Comparison of ENCODE assay signal across 29 mouse cellular contexts in the genomic region with DNA sequence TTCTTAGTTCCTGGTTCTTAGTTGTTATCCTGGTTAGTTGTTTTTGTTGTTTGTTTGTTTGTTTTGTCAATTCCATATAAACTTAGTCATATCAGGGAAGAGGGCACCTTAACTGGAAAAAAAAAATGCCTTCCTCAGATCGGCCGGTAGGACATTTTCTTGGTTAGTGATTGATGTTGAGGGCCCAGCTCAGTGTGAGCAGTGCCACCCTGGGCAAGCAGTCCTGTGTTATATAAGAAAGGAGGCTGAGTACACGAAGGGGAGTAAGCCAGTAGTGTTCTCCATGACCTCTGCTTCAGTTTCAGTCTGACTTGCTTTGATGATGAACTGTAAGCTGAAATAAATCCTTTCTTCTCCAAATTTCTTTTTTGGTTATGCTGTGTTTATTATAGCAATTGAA. TPM values are rescaled to one million over a fixed set of nuclear protein-coding genes. Genes with fewer than 3 reads are reported as not detected.
A peak's percentile ranks its signal among the peaks of the same experiment; 100 is the strongest.
DNase-seq lines count a peak whose midpoint lies in the region; TF ChIP-seq lines count a peak whose summit lies in the region.
"Had no signal": no experiment of that assay in that cellular context is flagged by ENCODE, and none has a peak within 500 bp of the region (broad histone marks: within the 10 kb centered on the region; RNA-seq: fewer than 3 reads in every experiment).

No protein-coding gene starts in this region.

- no peak for TF ChIP-seq CTCF in left cerebral cortex, adult 2 months (IDR thresholded peaks at IDR 0.05)

- peak overlapping the region; percentile 16; the same call in 1 of the 2 replicates for H3K27ac ChIP-seq in left cerebral cortex, adult 2 months
- H3K27ac ChIP-seq: embryonic facial prominence, embryonic 12.5 days; embryonic facial prominence, embryonic 15.5 days; heart, adult 2 months; heart, embryonic 10.5 days; heart, embryonic 13.5 days; hindbrain, embryonic 14.5 days; hindbrain, postnatal 0 days had no signal

- H3K4me3 ChIP-seq in left cerebral cortex, adult 2 months, result no peak overlapping the region
- H3K4me3 ChIP-seq: embryonic facial prominence, embryonic 12.5 days; embryonic facial prominence, embryonic 15.5 days; heart, adult 2 months; heart, embryonic 10.5 days; heart, embryonic 13.5 days had no signal

- intact Hi-C loops in left cerebral cortex, adult 2 months (cut with DNase I), result no loop called here
- intact Hi-C loops in left cerebral cortex, postnatal 25 days (cut with DNase I), result no loop called here

- DNase-seq in kidney, adult 11 months, result peak; percentile 54
- no peak for DNase-seq in kidney, postnatal 10 days
- peak; percentile 71 for DNase-seq in kidney, adult 9 months
- no peak for DNase-seq in kidney, postnatal 4 days
- no peak for DNase-seq in left cerebral cortex, adult 2 months (ENCODE audit: extremely low spot score in 1 of 2, low spot score in 2 of 2)
- no peak for DNase-seq in left cerebral cortex, postnatal 25 days (ENCODE audit: low spot score in 2 of 2)
- DNase-seq: adrenal gland, postnatal 10 days; B cell, adult 2 months; cerebellum, adult 11 months; cerebellum, adult 2 months; cerebellum, adult 9-11 months; cerebellum, postnatal 25 days; forebrain, postnatal 0 days; gastrocnemius, postnatal 10 days; gastrocnemius, postnatal 36 days; heart, adult 2 months; heart, postnatal 14 days; heart, postnatal 4 days had no signal

RNA-seq across cellular contexts. Expression of a gene that starts 56.2 kb away (rescaled TPM):
- total RNA-seq in left cerebral cortex, adult 2 months (2021), result under 1 TPM; 0.12 to 0.25 TPM
- under 1 TPM in 1 of 2 experiments, not detected in 1; 0.18 TPM for total RNA-seq in left cerebral cortex, postnatal 25 days (2021)
- total RNA-seq: adrenal gland, adult 18-20 months; adrenal gland, postnatal 36 days; CH12.LX; common myeloid progenitor, adult 5-6 weeks; granulocyte monocyte progenitor cell, adult 5-6 weeks; heart, adult 2 months; heart, postnatal 14 days; hindbrain, postnatal 0 days had no signal

Comparison
In these comparisons a context has a peak if more than half of its experiments do, and no peak if none do; other contexts are left out.
1. DNase-seq: peak in kidney, adult 11 months (single experiment) and kidney, adult 9 months (single experiment); none in kidney, postnatal 10 days (single experiment), kidney, postnatal 4 days (0 of 2), left cerebral cortex, adult 2 months (0 of 2) and left cerebral cortex, postnatal 25 days (0 of 2).